Mouse (Mus musculus) ovary, adult 18-20 months (tissue): ENCODE measurements around the gene Rnf212b.

Experiments used
- DNase-seq: peaks from one replicate; pipeline ENCODE4 v3.0.0; 2022; ENCODE audit warnings: low spot score, mixed read lengths

Gene Rnf212b

DNA sequence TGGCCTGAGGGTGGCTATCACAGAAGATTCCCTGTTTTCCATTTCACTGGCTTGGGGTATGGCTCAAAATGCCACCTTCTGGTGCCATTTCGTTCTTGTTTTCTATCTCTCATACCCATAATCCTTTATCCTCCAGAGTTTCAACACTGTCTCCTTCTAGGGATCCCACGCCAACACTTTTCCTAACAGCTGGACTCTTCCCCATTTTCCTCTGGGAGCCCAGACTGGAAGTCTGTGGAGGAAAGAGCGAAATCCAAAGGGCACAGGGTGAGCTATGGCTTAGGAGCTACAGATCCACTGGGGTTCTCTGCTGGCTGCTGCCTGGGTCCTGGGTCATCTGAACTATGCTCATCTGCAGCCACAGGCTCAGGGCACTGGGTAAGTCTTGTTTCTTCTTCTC, 60.2 kb downstream of the Rnf212b start:
- no peak for DNase-seq

DNA sequence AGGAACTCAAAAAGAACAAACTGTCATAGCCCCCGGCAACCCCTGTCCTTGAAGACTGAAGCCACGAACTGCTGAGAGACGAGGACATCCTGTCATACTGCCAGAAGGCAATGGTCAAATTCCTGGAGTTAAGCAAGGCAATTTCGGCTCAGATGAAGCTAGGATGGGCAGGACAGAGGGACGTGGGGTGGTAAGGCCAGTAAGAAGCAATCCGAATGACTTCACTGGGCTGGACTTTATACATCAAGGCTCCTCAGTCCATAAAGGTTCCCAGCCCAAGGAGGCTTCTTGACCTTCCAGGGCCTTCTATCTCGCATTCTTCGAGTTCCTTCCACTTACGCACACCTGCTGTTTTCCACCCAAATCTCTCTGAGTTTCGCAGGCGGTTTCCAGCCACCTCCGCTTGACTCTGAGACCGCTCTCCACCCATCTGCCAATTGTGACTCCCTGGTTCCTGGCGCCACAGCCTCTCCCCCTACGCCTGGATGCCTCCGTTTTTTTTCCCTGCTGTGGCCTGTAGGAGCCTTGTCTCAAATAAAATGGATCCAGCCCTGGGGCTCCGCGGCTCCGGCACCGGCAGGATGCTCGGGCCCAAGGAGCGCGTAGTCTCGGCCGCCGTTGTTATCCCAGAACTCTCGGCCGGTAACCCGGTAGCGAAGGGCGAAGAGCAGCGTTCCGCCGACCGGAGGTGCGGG, 62.0 kb downstream of the Rnf212b start:
- no peak for DNase-seq

DNA sequence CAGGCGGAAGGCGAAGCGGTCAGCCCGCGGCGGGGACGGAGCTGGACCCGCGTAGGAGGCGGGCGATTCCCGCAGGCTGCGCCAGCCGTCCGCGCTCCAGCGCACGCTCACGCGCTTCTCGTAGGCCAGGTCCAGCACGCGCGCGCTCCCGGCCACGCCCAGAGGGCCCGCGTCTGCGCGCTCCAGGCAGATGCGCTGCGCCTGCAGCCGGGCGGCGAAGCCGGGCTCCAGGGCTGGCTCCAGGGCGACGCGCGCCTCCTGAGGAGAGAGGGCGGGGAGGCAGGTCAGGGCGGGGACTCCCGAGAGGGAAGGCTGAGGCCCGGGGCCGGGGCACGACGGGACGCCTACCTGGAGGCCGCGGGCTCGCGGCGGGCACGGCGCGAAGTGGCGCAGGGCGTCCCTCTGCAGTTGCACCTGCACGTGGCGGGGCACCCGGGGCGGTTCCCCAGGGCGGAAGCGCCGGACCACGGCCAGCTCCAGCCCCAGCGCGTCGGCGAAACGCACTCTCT, 62.7 kb downstream of the Rnf212b start:
- DNase-seq: peak; percentile 89

GRCm38 (mm10) chr14:54877048-54877715, 63.2 kb downstream of the Rnf212b start, which contains the start of gene Ppp1r3e:
Ppp1r3e (minus strand) TSS chr14:54877550.
- DNase-seq: peak; percentile 68

GRCm38 (mm10) chr14:54883154-54884021, 69.4 kb downstream of the Rnf212b start, which contains the start of the genes Bcl2l2 and Gm20521:
Bcl2l2 (plus strand) TSS chr14:54883377.
Gm20521 (plus strand) TSS chr14:54883441.
- DNase-seq: peak; percentile 83

DNA sequence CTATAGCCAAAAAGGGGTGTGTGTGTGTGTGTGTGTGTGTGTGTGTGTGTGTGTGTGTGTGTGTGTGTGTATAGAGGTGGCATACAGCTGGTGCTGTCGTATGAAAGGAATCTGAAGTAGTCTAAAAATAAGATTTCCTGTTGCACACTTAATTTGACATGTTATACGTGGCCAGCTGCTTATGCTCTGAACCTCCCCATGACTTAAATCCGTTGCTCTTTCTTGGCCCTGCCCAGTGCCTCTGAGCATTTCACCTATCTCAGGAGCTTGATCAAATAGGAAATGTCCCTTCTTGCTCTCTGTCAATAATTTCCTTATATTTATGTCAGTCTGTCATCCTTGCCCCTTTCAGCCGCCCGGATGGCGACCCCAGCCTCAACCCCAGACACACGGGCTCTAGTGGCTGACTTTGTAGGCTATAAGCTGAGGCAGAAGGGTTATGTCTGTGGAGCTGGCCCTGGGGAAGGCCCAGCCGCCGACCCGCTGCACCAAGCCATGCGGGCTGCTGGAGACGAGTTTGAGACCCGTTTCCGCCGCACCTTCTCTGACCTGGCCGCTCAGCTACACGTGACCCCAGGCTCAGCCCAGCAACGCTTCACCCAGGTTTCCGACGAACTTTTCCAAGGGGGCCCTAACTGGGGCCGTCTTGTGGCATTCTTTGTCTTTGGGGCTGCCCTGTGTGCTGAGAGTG, 70.2 kb downstream of the Rnf212b start:
- no peak for DNase-seq

DNA sequence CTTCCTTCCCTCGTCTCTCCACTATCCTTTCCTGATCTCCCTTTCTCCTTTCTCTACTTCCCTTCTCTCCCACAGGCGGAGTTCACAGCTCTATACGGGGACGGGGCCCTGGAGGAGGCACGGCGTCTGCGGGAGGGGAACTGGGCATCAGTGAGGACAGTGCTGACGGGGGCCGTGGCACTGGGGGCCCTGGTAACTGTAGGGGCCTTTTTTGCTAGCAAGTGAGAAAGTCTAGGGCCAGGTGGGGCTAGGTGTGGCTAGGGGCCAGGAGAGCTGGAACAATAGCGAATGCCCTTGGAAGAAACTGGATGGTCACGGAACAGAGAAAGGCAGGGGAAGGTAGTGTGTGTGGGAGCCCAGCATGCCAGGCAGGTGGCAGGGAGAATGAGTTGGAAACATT, 71.4 kb downstream of the Rnf212b start:
- peak; percentile 35 for DNase-seq

DNA sequence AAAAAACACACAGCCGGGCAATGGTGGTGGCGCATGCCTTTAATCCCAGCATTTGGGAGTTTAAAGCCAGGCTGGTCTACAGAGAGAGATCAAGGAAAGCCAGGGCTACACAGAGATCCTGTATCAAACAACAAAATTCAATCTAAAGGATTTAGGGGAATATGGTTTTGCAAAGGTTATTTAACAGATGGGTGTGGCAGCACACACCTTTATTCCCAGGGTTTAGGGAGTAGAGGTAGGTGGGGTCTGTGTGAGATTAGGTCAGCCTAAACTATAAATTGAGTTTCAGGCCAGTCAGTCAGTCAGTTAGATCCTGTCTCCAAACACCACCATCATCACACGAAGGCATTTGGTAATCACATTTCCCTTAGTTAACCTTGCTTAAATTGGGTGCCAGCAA, 78.3 kb downstream of the Rnf212b start, which contains the start of gene Pabpn1:
Gene Pabpn1, plus strand, starts transcription at position 301 of the 400 bp plus-strand sequence.
- DNase-seq: no peak

GRCm38 (mm10) chr14:54893651-54894181, 79.8 kb downstream of the Rnf212b start:
- peak; percentile 99 for DNase-seq

DNA sequence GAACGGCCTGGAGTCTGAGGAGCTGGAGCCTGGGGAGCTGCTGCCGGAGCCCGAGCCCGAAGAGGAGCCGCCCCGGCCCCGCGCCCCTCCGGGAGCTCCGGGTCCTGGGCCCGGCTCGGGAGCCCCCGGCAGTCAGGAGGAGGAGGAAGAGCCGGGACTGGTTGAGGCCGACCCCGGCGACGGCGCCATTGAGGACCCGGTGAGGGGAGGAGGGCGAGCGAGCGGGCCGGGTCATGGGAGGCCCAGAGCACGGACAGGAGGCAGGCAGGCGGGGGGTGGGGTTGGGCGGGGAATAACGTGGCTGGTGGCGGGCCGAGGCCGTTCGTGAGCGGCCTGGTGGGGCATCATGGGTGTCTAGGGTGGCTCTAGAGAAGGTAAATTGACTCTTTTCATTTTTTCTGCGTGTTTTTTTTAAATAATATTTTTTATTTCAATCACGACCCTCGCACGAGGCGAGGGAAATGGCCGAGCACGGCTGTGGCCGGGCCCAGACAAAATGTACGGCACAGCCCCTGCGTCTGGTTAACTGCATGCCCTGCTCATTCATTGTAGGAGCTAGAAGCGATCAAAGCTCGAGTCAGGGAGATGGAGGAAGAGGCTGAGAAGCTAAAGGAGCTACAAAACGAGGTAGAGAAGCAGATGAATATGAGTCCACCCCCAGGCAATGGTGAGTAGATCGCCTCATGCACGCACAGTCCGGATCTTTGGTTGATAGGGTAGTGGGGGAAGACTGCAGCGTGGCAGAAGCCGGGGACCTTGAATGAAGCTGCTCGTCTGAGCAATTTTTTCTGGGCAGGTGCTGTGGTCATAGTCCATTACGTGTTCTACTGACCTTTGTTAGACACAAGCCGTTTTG, 80.6 kb downstream of the Rnf212b start:
- DNase-seq: peak; percentile 58

DNA sequence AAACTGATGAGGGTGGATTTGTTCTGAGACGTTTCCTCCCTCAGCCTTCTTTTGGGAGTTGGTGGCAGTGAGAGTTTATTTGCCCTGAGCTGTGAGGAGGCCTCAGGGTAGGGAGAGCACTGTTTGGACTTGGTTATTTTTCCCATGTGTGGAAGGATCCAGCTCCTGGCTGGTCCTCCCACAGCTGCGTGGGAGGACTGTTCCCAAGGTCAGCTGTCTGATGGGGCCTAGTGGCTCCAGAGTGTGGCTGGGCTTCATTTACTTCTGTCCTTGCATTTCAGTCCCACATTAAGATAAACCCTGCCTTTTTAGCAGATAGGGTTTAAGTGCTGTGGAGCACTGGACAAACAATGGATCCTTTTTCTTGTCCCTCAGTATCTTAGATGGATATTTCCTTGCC, 83.5 kb downstream of the Rnf212b start:
- DNase-seq: peak; percentile 85

GRCm38 (mm10) chr14:54900383-54900782, 86.4 kb downstream of the Rnf212b start:
- no peak for DNase-seq

DNA sequence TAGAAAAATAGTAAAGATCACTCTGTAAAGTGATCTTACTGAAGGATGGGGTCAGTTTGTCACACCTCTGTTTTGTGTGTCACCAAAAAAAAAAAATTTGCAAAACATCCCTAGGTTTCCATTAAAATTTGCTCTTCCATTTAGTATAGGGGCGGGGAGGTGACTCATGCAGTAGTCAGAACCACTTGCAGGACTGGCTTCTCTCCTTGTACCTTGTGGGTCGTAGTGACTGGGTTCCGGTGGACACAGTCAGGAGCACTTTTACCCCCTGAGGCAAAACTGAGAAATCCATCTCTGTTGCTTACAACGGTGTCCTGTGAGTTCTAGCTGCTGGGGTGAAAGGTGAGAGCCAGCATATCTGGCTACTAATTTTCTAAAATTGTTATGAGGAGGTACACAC, 89.7 kb downstream of the Rnf212b start:
- DNase-seq: no peak
